ENCODE assay signal across 9 mouse cellular contexts in genomic region chr5:111415575-111415974, GRCm38 (mm10). TPM values are rescaled to one million over a fixed set of nuclear protein-coding genes. Genes with fewer than 3 reads are reported as not detected.
DNase-seq lines count a peak whose midpoint lies in the region; ATAC-seq and TF ChIP-seq lines count a peak whose summit lies in the region.
"Had no signal": no experiment of that assay in that cellular context is flagged by ENCODE, and none has a peak within 500 bp of the region (broad histone marks: within the 10 kb centered on the region; RNA-seq: fewer than 3 reads in every experiment).

No protein-coding gene starts in this region.

- TF ChIP-seq CTCF in kidney, postnatal 0 days (IDR thresholded peaks at IDR 0.05; ENCODE audit: low read depth): no peak
- no peak for TF ChIP-seq CTCF in intestine, postnatal 0 days (IDR thresholded peaks at IDR 0.05; ENCODE audit: low read depth)

- H3K9ac ChIP-seq in kidney, postnatal 0 days (ENCODE audit: low read depth, low read length): no peak overlapping the region
- no peak overlapping the region for H3K9ac ChIP-seq in intestine, postnatal 0 days (ENCODE audit: low read depth, low read length)
- peak overlapping the region; percentile 97 for H3K9ac ChIP-seq in neural tube, embryonic 13.5 days

- no peak overlapping the region for H3K4me3 ChIP-seq in kidney, postnatal 0 days (replicated peaks; ENCODE audit: low read depth, low read length)
- H3K4me3 ChIP-seq in forebrain, embryonic 10.5 days: peak overlapping the region; percentile 97
- peak overlapping the region; percentile 59 for H3K4me3 ChIP-seq in intestine, postnatal 0 days (ENCODE audit: low read depth, low read length)
- peak overlapping the region; percentile 87 for H3K4me3 ChIP-seq in neural tube, embryonic 13.5 days

- DNase-seq in kidney, postnatal 0 days (ENCODE audit: low spot score): no peak
- DNase-seq in kidney, adult 18-20 months: no peak
- no peak for DNase-seq in forebrain, embryonic 10.5 days (ENCODE audit: extremely low spot score, low spot score)
- no peak for DNase-seq in spleen, postnatal 36 days (ENCODE audit: low spot score in 2 of 2)
- no peak for DNase-seq in thymus, postnatal 36 days
- DNase-seq in thymus, adult 18-20 months: no peak
- DNase-seq: adrenal gland, postnatal 36 days had no signal

- H3K4me1 ChIP-seq in kidney, postnatal 0 days (replicated peaks; ENCODE audit: insufficient read depth, low read length): peaks cover 32% of the 10 kb centered on the region; the same call in 1 of the 2 replicates
- peaks cover 70% of the 10 kb centered on the region for H3K4me1 ChIP-seq in forebrain, embryonic 10.5 days
- no peaks in the 10 kb centered on the region for H3K4me1 ChIP-seq in intestine, postnatal 0 days (replicated peaks; ENCODE audit: control insufficient read depth, insufficient read depth, low read length)
- H3K4me1 ChIP-seq in neural tube, embryonic 13.5 days (replicated peaks): peaks cover 68% of the 10 kb centered on the region

- no peaks in the 10 kb centered on the region for H3K9me3 ChIP-seq in kidney, postnatal 0 days (replicated peaks; ENCODE audit: low read length)
- no peaks in the 10 kb centered on the region for H3K9me3 ChIP-seq in forebrain, embryonic 10.5 days
- no peaks in the 10 kb centered on the region for H3K9me3 ChIP-seq in intestine, postnatal 0 days (ENCODE audit: control insufficient read depth)
- no peaks in the 10 kb centered on the region for H3K9me3 ChIP-seq in neural tube, embryonic 13.5 days

- WGBS in kidney, postnatal 0 days: 3% methylated on average over 14 of the region's 14 CpGs
- 1% methylated on average over 14 of the region's 14 CpGs for WGBS in forebrain, embryonic 10.5 days
- WGBS in intestine, postnatal 0 days: 11% methylated on average over 14 of the region's 14 CpGs
- under 1% methylated on average over 14 of the region's 14 CpGs for WGBS in neural tube, embryonic 13.5 days

- no peak for ATAC-seq in kidney, postnatal 0 days (replicated peaks; ENCODE audit: low FRiP score, low read depth)
- ATAC-seq in intestine, postnatal 0 days: no peak
- ATAC-seq in neural tube, embryonic 13.5 days (ENCODE audit: low read depth): no peak

- H3K36me3 ChIP-seq in kidney, postnatal 0 days (ENCODE audit: insufficient read depth, low read length): no peaks in the 10 kb centered on the region
- H3K36me3 ChIP-seq in forebrain, embryonic 10.5 days (replicated peaks): peaks cover 23% of the 10 kb centered on the region
- H3K36me3 ChIP-seq in intestine, postnatal 0 days (ENCODE audit: control insufficient read depth, insufficient read depth): no peaks in the 10 kb centered on the region
- no peaks in the 10 kb centered on the region for H3K36me3 ChIP-seq in neural tube, embryonic 13.5 days

- H3K4me2 ChIP-seq in kidney, postnatal 0 days (ENCODE audit: low read length): peak overlapping the region; percentile 7; the same call in 1 of the 2 replicates
- H3K4me2 ChIP-seq in intestine, postnatal 0 days (replicated peaks; ENCODE audit: low read depth): peak overlapping the region; percentile 93; the same call in 1 of the 2 replicates
- H3K4me2 ChIP-seq in neural tube, embryonic 13.5 days: peak overlapping the region; percentile 95

- H3K27me3 ChIP-seq in kidney, postnatal 0 days (ENCODE audit: insufficient read depth, low read length): peaks cover 36% of the 10 kb centered on the region
- peaks cover 56% of the 10 kb centered on the region for H3K27me3 ChIP-seq in forebrain, embryonic 10.5 days (ENCODE audit: poor library complexity, severe bottlenecking)
- H3K27me3 ChIP-seq in intestine, postnatal 0 days (replicated peaks; ENCODE audit: control insufficient read depth, insufficient read depth, low read length): peaks cover 53% of the 10 kb centered on the region
- peaks cover 27% of the 10 kb centered on the region for H3K27me3 ChIP-seq in neural tube, embryonic 13.5 days

- no peak overlapping the region for H3K27ac ChIP-seq in kidney, postnatal 0 days
- H3K27ac ChIP-seq in forebrain, embryonic 10.5 days: peak overlapping the region; percentile 99
- H3K27ac ChIP-seq in intestine, postnatal 0 days (ENCODE audit: low read depth, low read length): no peak overlapping the region
- peak overlapping the region; percentile 94; the same call in 1 of the 2 replicates for H3K27ac ChIP-seq in neural tube, embryonic 13.5 days (replicated peaks)

RNA-seq across cellular contexts. Expression of gene Mn1, which starts 1.6 kb away (rescaled TPM):
- polyA plus RNA-seq in kidney, postnatal 0 days (2015; fragmentation: Nextera tagmentation; extraction: Ambion mirVana): 4.3 and 4.7 TPM in 2 replicates
- 36.5 and 40.0 TPM in 2 replicates for polyA plus RNA-seq in forebrain, embryonic 10.5 days (2016; fragmentation: Nextera tagmentation; extraction: Ambion mirVana)
- polyA plus RNA-seq in intestine, postnatal 0 days (2015; fragmentation: Nextera tagmentation; extraction: Ambion mirVana): 2.8 and 3.1 TPM in 2 replicates
- 22.3 and 23.5 TPM in 2 replicates for polyA plus RNA-seq in neural tube, embryonic 13.5 days (2015; fragmentation: Nextera tagmentation; extraction: Ambion mirVana)

Comparison
In these comparisons a context has a peak if more than half of its experiments do, and no peak if none do; other contexts are left out.
1. H3K27ac ChIP-seq: peak in forebrain, embryonic 10.5 days (single experiment) and neural tube, embryonic 13.5 days (single experiment); none in kidney, postnatal 0 days (single experiment) and intestine, postnatal 0 days (single experiment).
2. H3K4me2 ChIP-seq: peak in every context shown above with its lines; median percentile 95 in neural tube, embryonic 13.5 days; 93 in intestine, postnatal 0 days; 7 in kidney, postnatal 0 days.